ENCODE assay signal across 25 mouse cellular contexts in genomic region chr13:40413074-40413473, GRCm38 (mm10). TPM values are rescaled to one million over a fixed set of nuclear protein-coding genes. Genes with fewer than 3 reads are reported as not detected.
A peak's percentile ranks its signal among the peaks of the same experiment; 100 is the strongest.
DNase-seq lines count a peak whose midpoint lies in the region; ATAC-seq and TF ChIP-seq lines count a peak whose summit lies in the region.
"Had no signal": no experiment of that assay in that cellular context is flagged by ENCODE, and none has a peak within 500 bp of the region (broad histone marks: within the 10 kb centered on the region; RNA-seq: fewer than 3 reads in every experiment).

No protein-coding gene starts in this region.

- TF ChIP-seq CTCF in intestine, postnatal 0 days (IDR thresholded peaks at IDR 0.05; ENCODE audit: low read depth): no peak

- DNase-seq in c-Kit-positive CD71-positive TER-119-positive erythroid progenitor cells, embryonic 14.5 days (ENCODE audit: low spot score): no peak
- DNase-seq: adrenal gland, adult 2 months; adrenal gland, postnatal 10 days; adrenal gland, postnatal 25 days; cerebellum, adult 11-12 months; cerebellum, adult 2 months; cerebellum, adult 9-10 months; cerebellum, postnatal 10 days; cerebellum, postnatal 25 days; forebrain, postnatal 0 days had no signal

- ATAC-seq in granulocyte monocyte progenitor cell, adult 5-6 weeks (replicated peaks; ENCODE audit: poor library complexity, severe bottlenecking): peak; percentile 96
- peak; percentile 79 for ATAC-seq in megakaryocyte, adult 5-6 weeks (ENCODE audit: poor library complexity, severe bottlenecking)
- 0 out of 2 replicates have a peak, but pooled peaks have one; percentile 13 for ATAC-seq in neutrophil, adult 5-6 weeks (ENCODE audit: extremely low read depth, insufficient number of reproducible peaks, low FRiP score, poor library complexity, severe bottlenecking)
- no peak for ATAC-seq in intestine, postnatal 0 days
- ATAC-seq: forebrain, embryonic 13.5 days; forebrain, embryonic 15.5 days; forebrain, postnatal 0 days had no signal

- H3K4me1 ChIP-seq in intestine, postnatal 0 days (replicated peaks; ENCODE audit: control insufficient read depth, insufficient read depth, low read length): no peaks in the 10 kb centered on the region
- H3K4me1 ChIP-seq: forebrain, embryonic 13.5 days; forebrain, embryonic 15.5 days had no signal

- no peak overlapping the region for H3K27ac ChIP-seq in intestine, postnatal 0 days (ENCODE audit: low read depth, low read length)
- H3K27ac ChIP-seq: embryonic facial prominence, embryonic 10.5 days; embryonic facial prominence, embryonic 12.5 days; forebrain, embryonic 13.5 days; forebrain, embryonic 15.5 days had no signal

- H3K9ac ChIP-seq in intestine, postnatal 0 days (ENCODE audit: low read depth, low read length): no peak overlapping the region
- H3K9ac ChIP-seq: embryonic facial prominence, embryonic 12.5 days; forebrain, embryonic 13.5 days; forebrain, embryonic 15.5 days; forebrain, postnatal 0 days had no signal

- no peak overlapping the region for H3K4me3 ChIP-seq in intestine, postnatal 0 days (ENCODE audit: low read depth, low read length)
- H3K4me3 ChIP-seq: embryonic facial prominence, embryonic 10.5 days; embryonic facial prominence, embryonic 12.5 days; forebrain, embryonic 13.5 days; forebrain, embryonic 15.5 days had no signal

- WGBS in intestine, postnatal 0 days: 87% methylated on average over 11 of the region's 11 CpGs

- H3K9me3 ChIP-seq in intestine, postnatal 0 days (ENCODE audit: control insufficient read depth): no peaks in the 10 kb centered on the region
- H3K9me3 ChIP-seq: embryonic facial prominence, embryonic 10.5 days; embryonic facial prominence, embryonic 12.5 days; forebrain, embryonic 13.5 days; forebrain, embryonic 15.5 days had no signal

- no peaks in the 10 kb centered on the region for H3K27me3 ChIP-seq in intestine, postnatal 0 days (replicated peaks; ENCODE audit: control insufficient read depth, insufficient read depth, low read length)
- H3K27me3 ChIP-seq: embryonic facial prominence, embryonic 12.5 days; forebrain, embryonic 13.5 days; forebrain, embryonic 15.5 days had no signal

- no peaks in the 10 kb centered on the region for H3K36me3 ChIP-seq in intestine, postnatal 0 days (ENCODE audit: control insufficient read depth, insufficient read depth)
- H3K36me3 ChIP-seq: embryonic facial prominence, embryonic 10.5 days; embryonic facial prominence, embryonic 12.5 days; forebrain, embryonic 15.5 days had no signal

- no peak overlapping the region for H3K4me2 ChIP-seq in intestine, postnatal 0 days (replicated peaks; ENCODE audit: low read depth)
- H3K4me2 ChIP-seq: embryonic facial prominence, embryonic 12.5 days; forebrain, embryonic 13.5 days; forebrain, embryonic 15.5 days had no signal

RNA-seq across cellular contexts. Expression of gene Ofcc1, which starts 51.8 kb away (rescaled TPM):
- total RNA-seq in granulocyte monocyte progenitor cell, adult 5-6 weeks (2014; fragmentation: Nextera tagmentation): not detected in 2 replicates
- total RNA-seq in granulocyte monocyte progenitor cell, adult 5-6 weeks (2017): not detected in 2 replicates
- not detected in 2 replicates for total RNA-seq in megakaryocyte, adult 5-6 weeks (2015)
- total RNA-seq in megakaryocyte, adult 5-6 weeks (2017): 0.29 TPM in 1 of 2 replicates, not detected in the other
- total RNA-seq in neutrophil, adult 5-6 weeks (2017): 0.37 TPM in 1 of 2 replicates, not detected in the other
- polyA plus RNA-seq in intestine, postnatal 0 days (2015; fragmentation: Nextera tagmentation; extraction: Ambion mirVana): not detected in 2 replicates
- total RNA-seq: adrenal gland, adult 2 months; adrenal gland, postnatal 10 days; adrenal gland, postnatal 25 days; adrenal gland, postnatal 4 days; ES-E14; forebrain, postnatal 0 days; MEL had no signal
- polyA plus RNA-seq: adrenal gland, adult 2 months; C2C12; cerebellum, adult 2 months; cortical plate, adult 2 months; embryonic facial prominence, embryonic 10.5 days; embryonic facial prominence, embryonic 12.5 days; embryonic facial prominence, embryonic 14.5 days; forebrain, embryonic 11.5 days; forebrain, embryonic 13.5 days; forebrain, embryonic 15.5 days; forebrain, postnatal 0 days had no signal
